Mouse (Mus musculus) liver, embryonic 11.5 days (tissue): ENCODE measurements at regions not wholly inside any gene's neighbourhood (a gene's known extent, or its start where the extent isn't known, plus 50 kb on each side); places are given as distances from the start of the nearest gene placed in this dataset.

ENCODE experiments used
- ATAC-seq: fragments of 200-750 bp; cut with Nextera tagmentation; replicated peaks from 2 replicates; pipeline ENCODE4 v1.8.0; 2017; ENCODE audit warnings: moderate number of reproducible peaks, mild to moderate bottlenecking, moderate TSS enrichment, moderate library complexity; ENCODE audit not compliant: low FRiP score
- DNase-seq: peaks from one replicate; pipeline ENCODE4 v3.0.0-alpha.2; 2017; ENCODE audit warnings: low spot score
- H3K27ac ChIP-seq: fragments of 300-500 bp; sonication (generic); 2 replicates; pipeline ENCODE4 v1.5.1; 2014; ENCODE audit warnings: mild to moderate bottlenecking, low read depth, low read length, control low read depth
- H3K27me3 ChIP-seq: fragments of 300-500 bp; sonication (generic); replicated peaks from 2 replicates; pipeline ENCODE4 v1.6.1; 2014; ENCODE audit warnings: low read length, mixed read lengths; ENCODE audit not compliant: control insufficient read depth, insufficient read depth
- H3K36me3 ChIP-seq: fragments of 300-500 bp; sonication (generic); 2 replicates; pipeline ENCODE4 v1.6.1; 2014; ENCODE audit warnings: mild to moderate bottlenecking, low read length, moderate library complexity, mixed read lengths; ENCODE audit not compliant: control insufficient read depth, insufficient read depth
- H3K4me1 ChIP-seq: fragments of 300-500 bp; sonication (generic); replicated peaks from 2 replicates; pipeline ENCODE4 v1.6.1; 2014; ENCODE audit warnings: low read length, mixed read lengths; ENCODE audit not compliant: control insufficient read depth, insufficient read depth
- H3K4me2 ChIP-seq: fragments of 300-500 bp; sonication (generic); 2 replicates; pipeline ENCODE4 v1.6.1; 2014; ENCODE audit warnings: mild to moderate bottlenecking, control low read depth, moderate library complexity
- H3K4me3 ChIP-seq: fragments of 300-500 bp; sonication (generic); 2 replicates; pipeline ENCODE4 v1.5.1; 2014; ENCODE audit warnings: low read depth, low read length, control low read depth
- H3K9ac ChIP-seq: fragments of 300-500 bp; sonication (generic); 2 replicates; pipeline ENCODE4 v1.6.1; 2014; ENCODE audit warnings: low read depth, low read length, control low read depth
- H3K9me3 ChIP-seq: fragments of 300-500 bp; sonication (generic); 2 replicates; pipeline ENCODE4 v1.6.1; 2016; ENCODE audit warnings: low read length, inconsistent platforms, mixed read lengths; ENCODE audit not compliant: control insufficient read depth
- WGBS: fragments of 180-500 bp; shearing (Covaris S2); extraction: QIAGEN DNeasy Blood & Tissue Kit; methylation state at CpG from one replicate; pipeline ENCODE4 v1.1.7; 2014; 5-methylcytosine and 5-hydroxymethylcytosine counted together

- no peak for DNase-seq
Measured at GRCm38 (mm10) chr15:87345826-87346225, 198.3 kb upstream of the Fam19a5 start.

GRCm38 (mm10) chr15:87349533-87350247 is 194.4 kb upstream of the Fam19a5 start:
- no peak overlapping the region for H3K9ac ChIP-seq
- no peak overlapping the region for H3K27ac ChIP-seq
- no peak overlapping the region for H3K4me2 ChIP-seq
- no peak for DNase-seq
- WGBS = 69% methylated on average over 11 of the region's 11 CpGs
- no peak overlapping the region for H3K4me3 ChIP-seq
- H3K4me1 ChIP-seq = no peaks in the 10 kb centered on the region
- no peaks in the 10 kb centered on the region for H3K27me3 ChIP-seq
- no peaks in the 10 kb centered on the region for H3K9me3 ChIP-seq
- no peak for ATAC-seq
- H3K36me3 ChIP-seq = no peaks in the 10 kb centered on the region

More at GRCm38 (mm10) chr15:87345826-87346225, 198.3 kb upstream of the Fam19a5 start:
- Histone ChIP-seq H3K9ac (no peak overlapping the region), H3K4me3 (no peak overlapping the region), H3K4me1 (no peaks in the 10 kb centered on the region), H3K27ac (no peak overlapping the region), H3K9me3 (no peaks in the 10 kb centered on the region), H3K4me2 (no peak overlapping the region), H3K27me3 (no peaks in the 10 kb centered on the region), H3K36me3 (no peaks in the 10 kb centered on the region)
- WGBS = 58% methylated on average over 3 of the region's 3 CpGs
- ATAC-seq = no peak

- no peak for DNase-seq
- no peak overlapping the region for H3K27ac ChIP-seq
- no peak overlapping the region for H3K9ac ChIP-seq
- H3K4me1 ChIP-seq = no peaks in the 10 kb centered on the region
- H3K9me3 ChIP-seq = no peaks in the 10 kb centered on the region
- no peaks in the 10 kb centered on the region for H3K27me3 ChIP-seq
- no peaks in the 10 kb centered on the region for H3K36me3 ChIP-seq
- no peak overlapping the region for H3K4me2 ChIP-seq
- 64% methylated on average over 8 of the region's 8 CpGs for WGBS
- no peak for ATAC-seq
- H3K4me3 ChIP-seq = no peak overlapping the region
Measured at GRCm38 (mm10) chr15:87352812-87353211, 191.3 kb upstream of the Fam19a5 start.

DNA sequence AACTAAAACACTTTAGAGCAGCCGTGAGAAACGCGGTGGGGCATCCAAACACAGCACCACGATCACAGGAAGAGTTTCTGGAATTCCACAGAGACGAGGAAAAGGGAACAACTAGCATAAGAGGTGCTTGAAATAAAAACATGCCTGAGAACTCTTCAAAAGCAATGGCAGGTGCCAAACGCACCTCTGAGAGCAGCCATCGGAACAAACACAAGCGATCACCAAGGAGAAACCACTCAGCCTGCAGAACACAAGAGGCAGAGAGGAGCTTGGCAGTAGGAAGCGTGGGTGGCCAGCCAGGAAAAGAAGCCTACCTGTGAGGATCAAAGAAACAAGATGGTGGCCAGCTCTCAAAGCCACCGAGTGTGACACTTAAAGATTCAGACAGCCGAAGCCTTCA is 190.2 kb upstream of the Fam19a5 start:
- Histone ChIP-seq H3K27ac (no peak overlapping the region), H3K27me3 (no peaks in the 10 kb centered on the region), H3K9me3 (no peaks in the 10 kb centered on the region), H3K36me3 (no peaks in the 10 kb centered on the region), H3K9ac (no peak overlapping the region), H3K4me3 (no peak overlapping the region), H3K4me1 (no peaks in the 10 kb centered on the region), H3K4me2 (no peak overlapping the region)
- DNase-seq (no peak), ATAC-seq (no peak)
- 83% methylated on average over 11 of the region's 11 CpGs for WGBS

GRCm38 (mm10) chr15:87360457-87360856 is 183.6 kb upstream of the Fam19a5 start:
- Histone ChIP-seq H3K9ac (no peak overlapping the region), H3K4me1 (no peaks in the 10 kb centered on the region), H3K4me2 (no peak overlapping the region), H3K27ac (no peak overlapping the region), H3K4me3 (no peak overlapping the region), H3K36me3 (no peaks in the 10 kb centered on the region), H3K27me3 (no peaks in the 10 kb centered on the region), H3K9me3 (no peaks in the 10 kb centered on the region)
- DNase-seq (no peak), ATAC-seq (no peak)
- 67% methylated on average over 3 of the region's 3 CpGs for WGBS

DNA sequence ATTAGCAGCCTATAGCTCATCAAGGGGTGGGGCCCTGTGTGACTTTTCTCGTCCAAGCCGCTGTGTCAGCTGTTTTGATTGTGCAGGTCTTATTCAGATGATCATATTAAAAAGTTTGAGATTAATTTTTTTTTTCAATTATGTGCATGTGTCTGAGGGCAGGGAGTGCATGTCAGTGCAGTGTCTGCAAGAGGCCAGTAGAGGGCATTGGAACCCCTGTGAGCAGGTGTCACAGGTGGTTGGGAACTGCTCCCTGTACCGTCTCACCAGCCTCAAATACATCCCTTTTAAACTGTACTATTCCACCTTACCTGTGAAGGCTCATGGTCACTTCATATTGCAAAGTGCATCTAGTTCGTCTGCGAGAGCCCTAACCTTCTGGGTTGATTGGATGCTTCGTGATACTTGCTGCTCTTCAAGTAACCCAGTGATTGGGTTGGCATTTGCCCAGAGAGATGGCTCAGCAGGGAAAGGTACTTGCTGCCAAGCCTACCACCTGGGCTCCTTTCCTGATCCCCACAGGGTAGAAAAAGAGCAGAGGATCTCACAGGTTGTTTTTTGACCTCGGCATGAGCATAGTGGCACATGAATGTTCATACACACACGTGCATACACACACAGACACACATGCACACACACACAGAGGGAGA is 178.3 kb upstream of the Fam19a5 start:
- H3K9me3 ChIP-seq = no peaks in the 10 kb centered on the region
- no peak overlapping the region for H3K9ac ChIP-seq
- no peak overlapping the region for H3K4me3 ChIP-seq
- H3K4me1 ChIP-seq = no peaks in the 10 kb centered on the region
- no peaks in the 10 kb centered on the region for H3K27me3 ChIP-seq
- 42% methylated on average over 8 of the region's 8 CpGs for WGBS
- H3K4me2 ChIP-seq = no peak overlapping the region
- DNase-seq = no peak
- H3K27ac ChIP-seq = no peak overlapping the region
- ATAC-seq = no peak
- H3K36me3 ChIP-seq = no peaks in the 10 kb centered on the region

GRCm38 (mm10) chr15:87367381-87367780 is 176.7 kb upstream of the Fam19a5 start:
- H3K4me3 ChIP-seq = no peak overlapping the region
- H3K27ac ChIP-seq = no peak overlapping the region
- no peaks in the 10 kb centered on the region for H3K27me3 ChIP-seq
- H3K9me3 ChIP-seq = no peaks in the 10 kb centered on the region
- no peak for ATAC-seq
- H3K4me2 ChIP-seq = no peak overlapping the region
- H3K36me3 ChIP-seq = no peaks in the 10 kb centered on the region
- no peak for DNase-seq
- H3K9ac ChIP-seq = no peak overlapping the region
- WGBS = 42% methylated on average over 5 of the region's 5 CpGs
- H3K4me1 ChIP-seq = no peaks in the 10 kb centered on the region

GRCm38 (mm10) chr15:87369381-87369780 is 174.7 kb upstream of the Fam19a5 start:
- H3K4me3 ChIP-seq = no peak overlapping the region
- H3K4me1 ChIP-seq = no peaks in the 10 kb centered on the region
- no peak overlapping the region for H3K27ac ChIP-seq
- no peak overlapping the region for H3K4me2 ChIP-seq
- H3K9me3 ChIP-seq = no peaks in the 10 kb centered on the region
- no peaks in the 10 kb centered on the region for H3K27me3 ChIP-seq
- H3K9ac ChIP-seq = no peak overlapping the region
- DNase-seq (no peak), ATAC-seq (no peak)
- WGBS = 83% methylated on average over 3 of the region's 3 CpGs
- no peaks in the 10 kb centered on the region for H3K36me3 ChIP-seq

- no peak overlapping the region for H3K27ac ChIP-seq
- 83% methylated on average over 9 of the region's 9 CpGs for WGBS
- no peaks in the 10 kb centered on the region for H3K27me3 ChIP-seq
- no peaks in the 10 kb centered on the region for H3K4me1 ChIP-seq
- no peak overlapping the region for H3K4me3 ChIP-seq
- H3K9ac ChIP-seq = no peak overlapping the region
- ATAC-seq (no peak), DNase-seq (no peak)
- no peaks in the 10 kb centered on the region for H3K9me3 ChIP-seq
- H3K4me2 ChIP-seq = no peak overlapping the region
- no peaks in the 10 kb centered on the region for H3K36me3 ChIP-seq
Measured at GRCm38 (mm10) chr15:87369836-87370235, 174.3 kb upstream of the Fam19a5 start.
